Mouse (Mus musculus): ENCODE data around the gene Sgf29. TPM values are rescaled to one million over a fixed set of nuclear protein-coding genes. Genes with fewer than 3 reads are reported as not detected.
A peak's percentile ranks its signal among the peaks of the same experiment; 100 is the strongest.

The Sgf29 gene
- polyA plus RNA-seq, 1 experiment, result 54.0 TPM

GRCm38 (mm10) chr7:126624774-126625173 is 24.3 kb upstream of the Sgf29 start:
- no peaks in the 10 kb centered on the region for H3K9me3 ChIP-seq (replicated peaks; ENCODE audit: control insufficient read depth, insufficient read depth, low read length, poor library complexity, severe bottlenecking)
- H3K9ac ChIP-seq (ENCODE audit: low read depth, poor library complexity, severe bottlenecking), result peak overlapping the region; percentile 54
- peak overlapping the region; percentile 57 for H3K4me3 ChIP-seq (ENCODE audit: low read depth, low read length)
- no peaks in the 10 kb centered on the region for H3K27me3 ChIP-seq (ENCODE audit: control insufficient read depth, insufficient read depth, low read length, poor library complexity, severe bottlenecking)
- peak overlapping the region; percentile 8; the same call in 1 of the 2 replicates for H3K27ac ChIP-seq (ENCODE audit: insufficient read depth, low read length)
- no peaks in the 10 kb centered on the region for H3K4me1 ChIP-seq (ENCODE audit: control insufficient read depth, insufficient read depth, low read length)
- H3K36me3 ChIP-seq (ENCODE audit: control insufficient read depth, insufficient read depth, low read length, poor library complexity, severe bottlenecking), result 0 out of 2 replicates have a peak, but pooled peaks cover 2% of the 10 kb centered on the region
- TF ChIP-seq POLR2A (IDR thresholded peaks at IDR 0.05; ENCODE audit: insufficient read depth, low read length) (no peak), EP300 (IDR thresholded peaks at IDR 0.05; ENCODE audit: insufficient read depth, low read depth, low read length) (no peak), CTCF (IDR thresholded peaks at IDR 0.05; ENCODE audit: low read depth, low read length) (no peak)

GRCm38 (mm10) chr7:126625369-126625768 is 23.7 kb upstream of the Sgf29 start:
- Histone ChIP-seq H3K27me3 (ENCODE audit: control insufficient read depth, insufficient read depth, low read length, poor library complexity, severe bottlenecking) (no peaks in the 10 kb centered on the region), H3K4me3 (ENCODE audit: low read depth, low read length) (peak overlapping the region; percentile 57), H3K4me1 (ENCODE audit: control insufficient read depth, insufficient read depth, low read length) (no peaks in the 10 kb centered on the region), H3K9me3 (replicated peaks; ENCODE audit: control insufficient read depth, insufficient read depth, low read length, poor library complexity, severe bottlenecking) (no peaks in the 10 kb centered on the region), H3K27ac (ENCODE audit: insufficient read depth, low read length) (peak overlapping the region; percentile 28; the same call in 1 of the 2 replicates), H3K9ac (ENCODE audit: low read depth, poor library complexity, severe bottlenecking) (peak overlapping the region; percentile 54), H3K36me3 (ENCODE audit: control insufficient read depth, insufficient read depth, low read length, poor library complexity, severe bottlenecking) (0 out of 2 replicates have a peak, but pooled peaks cover 2% of the 10 kb centered on the region)
- TF ChIP-seq CTCF (IDR thresholded peaks at IDR 0.05; ENCODE audit: low read depth, low read length) (no peak), EP300 (IDR thresholded peaks at IDR 0.05; ENCODE audit: insufficient read depth, low read depth, low read length) (peak; percentile 67; the same call in 1 of the 2 replicates), POLR2A (IDR thresholded peaks at IDR 0.05; ENCODE audit: insufficient read depth, low read length) (peak; percentile 44)

GRCm38 (mm10) chr7:126625807-126626600 is 23.1 kb upstream of the Sgf29 start:
- Histone ChIP-seq H3K36me3 (ENCODE audit: control insufficient read depth, insufficient read depth, low read length, poor library complexity, severe bottlenecking) (0 out of 2 replicates have a peak, but pooled peaks cover 2% of the 10 kb centered on the region), H3K4me1 (ENCODE audit: control insufficient read depth, insufficient read depth, low read length) (no peaks in the 10 kb centered on the region), H3K27ac (ENCODE audit: insufficient read depth, low read length) (peak overlapping the region; percentile 28; the same call in 1 of the 2 replicates), H3K9me3 (replicated peaks; ENCODE audit: control insufficient read depth, insufficient read depth, low read length, poor library complexity, severe bottlenecking) (no peaks in the 10 kb centered on the region), H3K27me3 (ENCODE audit: control insufficient read depth, insufficient read depth, low read length, poor library complexity, severe bottlenecking) (no peaks in the 10 kb centered on the region), H3K4me3 (ENCODE audit: low read depth, low read length) (no peak overlapping the region), H3K9ac (ENCODE audit: low read depth, poor library complexity, severe bottlenecking) (peak overlapping the region; percentile 54; the same call in 1 of the 2 replicates)
- TF ChIP-seq POLR2A (IDR thresholded peaks at IDR 0.05; ENCODE audit: insufficient read depth, low read length) (no peak), CTCF (IDR thresholded peaks at IDR 0.05; ENCODE audit: low read depth, low read length) (no peak), EP300 (IDR thresholded peaks at IDR 0.05; ENCODE audit: insufficient read depth, low read depth, low read length) (no peak)

DNA sequence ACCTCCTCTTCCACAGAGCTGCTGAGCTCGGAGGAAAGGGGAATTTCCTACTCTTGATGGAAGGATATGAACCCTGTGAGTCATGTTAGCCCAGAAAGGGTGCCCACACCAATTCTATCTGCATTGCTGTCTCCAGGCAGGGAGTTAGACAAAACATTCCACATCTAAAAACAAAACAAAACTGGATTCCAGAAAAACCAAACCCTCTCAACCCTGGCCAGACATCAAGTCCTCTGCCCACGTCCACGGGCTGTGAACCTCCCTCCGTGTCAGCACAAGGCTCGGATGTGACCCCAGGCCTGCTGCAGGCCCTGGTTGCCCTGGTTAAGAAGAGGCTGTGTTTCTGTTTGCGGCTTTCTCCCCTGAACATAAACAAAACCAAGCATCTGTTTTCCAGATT is 21.0 kb upstream of the Sgf29 start:
- Histone ChIP-seq H3K27me3 (ENCODE audit: control insufficient read depth, insufficient read depth, low read length, poor library complexity, severe bottlenecking) (no peaks in the 10 kb centered on the region), H3K9ac (ENCODE audit: low read depth, poor library complexity, severe bottlenecking) (no peak overlapping the region), H3K36me3 (ENCODE audit: control insufficient read depth, insufficient read depth, low read length, poor library complexity, severe bottlenecking) (0 out of 2 replicates have a peak, but pooled peaks cover 2% of the 10 kb centered on the region), H3K9me3 (replicated peaks; ENCODE audit: control insufficient read depth, insufficient read depth, low read length, poor library complexity, severe bottlenecking) (no peaks in the 10 kb centered on the region), H3K4me1 (ENCODE audit: control insufficient read depth, insufficient read depth, low read length) (peaks cover 2% of the 10 kb centered on the region), H3K27ac (ENCODE audit: insufficient read depth, low read length) (no peak overlapping the region), H3K4me3 (ENCODE audit: low read depth, low read length) (no peak overlapping the region)
- TF ChIP-seq CTCF (IDR thresholded peaks at IDR 0.05; ENCODE audit: low read depth, low read length) (no peak), EP300 (IDR thresholded peaks at IDR 0.05; ENCODE audit: insufficient read depth, low read depth, low read length) (no peak), POLR2A (IDR thresholded peaks at IDR 0.05; ENCODE audit: insufficient read depth, low read length) (no peak)

- H3K9ac ChIP-seq (ENCODE audit: low read depth, poor library complexity, severe bottlenecking), result no peak overlapping the region
- H3K36me3 ChIP-seq (ENCODE audit: control insufficient read depth, insufficient read depth, low read length, poor library complexity, severe bottlenecking), result no peaks in the 10 kb centered on the region
- H3K9me3 ChIP-seq (replicated peaks; ENCODE audit: control insufficient read depth, insufficient read depth, low read length, poor library complexity, severe bottlenecking), result no peaks in the 10 kb centered on the region
- TF ChIP-seq CTCF (IDR thresholded peaks at IDR 0.05; ENCODE audit: low read depth, low read length) (no peak), POLR2A (IDR thresholded peaks at IDR 0.05; ENCODE audit: insufficient read depth, low read length) (no peak), EP300 (IDR thresholded peaks at IDR 0.05; ENCODE audit: insufficient read depth, low read depth, low read length) (no peak)
- no peak overlapping the region for H3K27ac ChIP-seq (ENCODE audit: insufficient read depth, low read length)
- H3K4me1 ChIP-seq (ENCODE audit: control insufficient read depth, insufficient read depth, low read length), result peaks cover 2% of the 10 kb centered on the region
- no peaks in the 10 kb centered on the region for H3K27me3 ChIP-seq (ENCODE audit: control insufficient read depth, insufficient read depth, low read length, poor library complexity, severe bottlenecking)
- H3K4me3 ChIP-seq (ENCODE audit: low read depth, low read length), result no peak overlapping the region
Measured at GRCm38 (mm10) chr7:126629915-126630314, 19.2 kb upstream of the Sgf29 start.
